Mouse (Mus musculus): Measurements from ENCODE around the gene Ahsa1.
"Not testable (repeated sequence)": the region's sequence is repeated elsewhere in the genome, so short reads cannot be mapped to it uniquely, and the experiment has no call there.

Gene Ahsa1

DNA sequence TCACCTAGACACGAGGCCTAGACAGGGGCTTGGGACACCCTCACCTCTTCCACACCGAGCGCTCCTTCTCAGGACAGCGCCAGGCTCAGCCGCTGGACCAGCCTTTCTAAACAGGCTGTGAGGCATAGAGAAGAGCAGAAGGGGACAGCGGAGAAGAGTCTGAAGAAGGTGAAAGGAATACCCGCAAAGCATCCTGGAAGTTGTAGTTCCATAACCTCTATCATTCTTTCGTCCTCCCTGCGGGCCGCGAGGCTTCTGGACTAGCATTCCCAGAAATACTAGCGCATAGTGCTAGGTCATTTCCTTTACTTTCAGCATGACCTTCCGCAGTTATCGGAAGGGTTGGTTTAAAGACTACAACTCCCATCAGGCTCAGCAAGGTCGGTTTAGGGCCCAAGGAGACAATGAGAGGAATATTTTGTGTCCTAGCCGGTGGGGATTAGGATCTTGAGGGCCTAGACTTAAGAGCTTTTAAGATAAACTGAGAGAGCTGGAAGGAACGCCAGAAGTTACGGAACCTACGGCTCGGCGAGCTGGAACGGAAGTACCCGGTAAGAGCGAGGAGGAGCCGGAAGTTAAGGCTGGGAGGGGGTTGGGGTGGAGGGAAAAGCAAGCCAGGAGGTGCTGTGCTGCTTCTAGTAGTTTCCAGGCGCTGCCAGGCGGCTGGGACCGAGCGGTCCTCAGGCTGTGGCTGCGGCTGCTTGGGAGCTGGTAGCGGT, at the start of gene Ahsa1, which contains the start of gene Vipas39:
Ahsa1 (plus strand) TSS at position 372 of the 719 bp plus-strand sequence.
Vipas39 (minus strand) TSS at position 149 of the 719 bp plus-strand sequence.
- in situ Hi-C loops (cut with MboI, MseI), result loop anchor here in 1 of 2 experiments (5.0 kb wide), 1 partner anchor 116 kb away; no protein-coding TSS in a partner anchor

DNA sequence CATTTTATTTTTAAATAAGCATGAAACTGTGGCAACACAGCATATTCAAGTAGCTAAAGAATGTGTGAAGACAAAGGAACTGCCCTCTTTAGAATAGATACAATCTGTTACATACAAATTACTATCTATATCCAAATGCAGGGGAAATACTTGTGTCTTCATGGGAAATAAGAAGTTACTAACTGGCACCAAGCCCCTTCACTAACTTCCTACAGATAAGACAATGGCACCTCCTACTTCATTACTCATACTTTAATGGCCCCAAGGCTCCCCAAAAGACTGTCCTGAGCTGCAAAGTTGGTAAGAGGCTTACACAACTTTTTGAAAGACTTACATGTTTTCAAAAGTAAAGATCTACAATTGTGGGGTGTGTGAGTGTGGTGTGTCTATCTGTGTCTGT, 48.7 kb upstream of the Ahsa1 start:
- in situ Hi-C loops (cut with MboI, MseI), result no loop called here

DNA sequence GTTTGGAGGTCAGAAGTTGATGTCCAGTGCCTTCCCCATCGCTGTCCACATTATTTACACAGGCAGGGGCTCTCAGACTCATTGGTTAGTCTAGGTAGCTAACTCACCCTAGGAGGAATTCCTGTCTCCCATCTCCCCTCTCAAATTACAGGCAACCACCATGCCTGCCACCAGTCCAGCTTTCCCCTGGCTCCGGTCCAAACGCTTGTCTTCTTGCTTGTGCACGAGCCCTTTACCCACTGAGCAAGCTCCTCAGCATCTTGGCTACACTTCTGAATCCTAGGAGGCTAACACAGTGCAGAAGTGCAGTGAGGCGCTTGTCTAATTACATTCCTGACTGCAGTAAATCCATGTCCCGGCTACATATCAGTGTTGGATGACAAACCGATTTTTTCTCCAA, 46.9 kb upstream of the Ahsa1 start:
- in situ Hi-C loops (cut with MboI, MseI), result no loop called here

DNA sequence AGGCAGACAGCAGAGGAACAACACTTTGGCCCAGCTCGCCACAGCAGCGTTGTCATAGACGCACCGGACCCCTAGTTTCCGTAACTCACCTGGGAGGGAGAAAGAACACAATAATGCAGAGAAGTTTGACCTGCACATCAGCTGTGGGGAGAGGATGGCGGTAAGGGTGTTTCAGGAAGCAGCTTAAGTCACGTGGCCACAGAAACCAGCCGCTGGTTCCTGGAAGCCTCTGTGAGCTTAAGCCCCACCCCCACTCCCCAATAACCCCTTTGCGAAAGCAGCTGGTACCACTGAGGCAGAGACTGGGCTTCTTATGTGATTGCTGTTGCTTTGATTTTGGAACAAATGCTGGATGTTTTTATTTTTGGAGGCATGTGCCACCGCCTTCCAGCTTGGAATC, 41.3 kb upstream of the Ahsa1 start:
- in situ Hi-C loops (cut with MboI, MseI), result no loop called here

DNA sequence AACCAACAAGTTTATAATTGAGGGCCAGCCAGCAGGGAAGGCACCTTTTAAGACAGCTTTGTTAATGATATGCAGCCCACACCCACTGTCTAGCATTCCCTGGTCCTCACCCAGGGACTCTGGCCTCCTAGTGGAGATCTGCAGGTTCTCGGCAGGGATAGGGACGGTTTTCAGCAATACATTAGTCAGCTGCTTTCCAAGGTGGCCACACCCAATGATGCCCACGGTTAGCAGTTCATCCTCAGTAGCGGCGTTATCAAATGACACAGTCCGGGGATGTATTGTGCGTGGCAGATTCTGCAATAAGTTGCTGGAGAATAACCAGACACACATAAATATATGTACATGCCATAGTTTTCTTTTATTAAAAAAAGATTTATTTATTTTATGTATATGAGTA, 39.5 kb upstream of the Ahsa1 start:
- in situ Hi-C loops (cut with MboI, MseI), result no loop called here

DNA sequence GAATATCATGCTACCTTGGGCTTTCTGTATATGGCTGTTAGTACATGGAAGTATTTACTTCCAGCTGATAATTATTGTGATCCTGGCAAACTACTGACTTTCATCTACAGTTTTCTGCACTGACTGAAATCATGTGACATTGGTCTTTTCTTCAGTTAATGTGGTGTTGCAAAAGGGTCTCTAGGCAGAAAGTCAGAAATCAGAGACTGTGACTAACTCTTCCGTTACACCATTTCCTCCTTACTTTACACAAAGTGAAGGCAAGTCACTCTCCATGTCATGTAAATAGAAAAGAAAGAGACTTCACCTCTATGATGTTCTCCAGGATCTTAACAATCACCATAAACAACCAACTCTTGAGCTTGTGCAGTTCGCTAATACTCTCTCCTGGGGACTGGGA, 36.6 kb upstream of the Ahsa1 start:
- in situ Hi-C loops (cut with MboI, MseI), result no loop called here

DNA sequence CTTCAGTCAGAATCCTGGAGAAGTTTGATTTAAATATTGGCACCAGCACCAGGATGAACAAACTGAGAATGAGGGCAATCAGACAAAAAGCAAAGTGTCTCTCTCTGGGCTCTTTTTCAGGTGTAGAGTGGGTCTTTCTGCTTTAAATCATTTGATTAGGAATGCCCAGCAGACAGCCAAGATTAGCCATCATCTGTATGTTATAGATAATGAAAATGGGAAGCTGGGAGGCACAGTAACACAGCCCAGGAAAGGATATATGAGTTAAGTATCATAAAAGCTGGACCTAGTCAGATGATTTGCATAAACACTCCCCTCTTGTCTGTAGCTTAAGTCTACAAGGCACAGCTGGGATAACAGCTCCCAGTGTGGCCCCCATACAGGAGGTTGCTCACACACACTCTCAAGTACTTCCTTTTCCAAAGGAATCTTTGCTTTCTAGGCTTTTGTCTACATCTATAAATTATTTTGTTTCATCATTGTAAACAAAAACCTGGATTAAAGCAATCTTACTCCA, 35.8 kb upstream of the Ahsa1 start:
- in situ Hi-C loops (cut with MboI, MseI), result no loop called here

DNA sequence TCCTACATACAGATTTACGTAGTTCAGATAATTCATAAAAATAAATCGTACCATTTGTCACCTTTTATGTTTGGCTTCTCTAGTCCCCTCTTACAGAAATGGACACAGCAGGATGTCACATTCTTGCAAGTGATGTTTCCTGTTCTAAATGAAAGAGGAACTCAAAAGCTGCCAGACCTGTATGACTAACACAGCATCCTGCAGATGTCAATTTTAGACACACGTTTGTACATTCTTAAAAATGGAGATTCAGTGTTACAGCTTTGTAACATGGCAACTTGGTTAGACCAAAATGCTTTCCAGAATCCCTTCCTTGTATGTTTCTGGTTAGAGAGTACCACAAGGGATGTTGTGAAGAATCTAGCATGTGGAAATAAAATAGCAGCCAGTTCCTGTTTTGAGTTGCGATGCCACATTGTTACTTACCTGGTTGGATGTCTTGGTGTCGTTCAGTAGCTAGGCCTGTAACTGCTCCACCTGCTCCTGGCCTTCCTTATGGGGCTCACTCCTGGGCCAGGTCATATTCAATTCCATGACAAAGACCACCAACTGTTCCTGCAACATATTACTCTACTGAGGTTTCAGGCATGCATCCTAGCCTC, 29.3 kb upstream of the Ahsa1 start:
- in situ Hi-C loops (cut with MboI, MseI), result no loop called here

DNA sequence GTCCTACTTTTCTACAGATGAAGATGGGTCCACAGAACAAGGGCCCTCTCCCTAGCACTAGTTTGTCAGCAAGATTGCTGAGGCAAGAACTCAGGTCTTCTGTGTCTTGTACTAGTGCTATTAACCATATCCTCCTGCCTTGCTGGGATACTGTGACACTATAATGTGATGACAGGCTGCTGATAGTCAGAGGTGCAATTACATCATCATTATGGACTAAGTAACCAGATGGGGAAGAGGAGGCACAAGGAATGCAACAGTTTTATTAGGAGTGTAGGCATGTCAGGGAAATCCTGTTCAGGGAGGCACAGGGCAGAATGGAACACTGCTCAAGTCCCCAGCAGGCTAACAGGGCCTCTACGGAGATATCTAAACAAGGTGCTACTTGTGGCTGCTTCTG, 27.6 kb upstream of the Ahsa1 start, which contains the start of gene Noxred1:
Noxred1 (minus strand) TSS at position 101 of the 400 bp plus-strand sequence.
- in situ Hi-C loops (cut with MboI, MseI), result no loop called here

DNA sequence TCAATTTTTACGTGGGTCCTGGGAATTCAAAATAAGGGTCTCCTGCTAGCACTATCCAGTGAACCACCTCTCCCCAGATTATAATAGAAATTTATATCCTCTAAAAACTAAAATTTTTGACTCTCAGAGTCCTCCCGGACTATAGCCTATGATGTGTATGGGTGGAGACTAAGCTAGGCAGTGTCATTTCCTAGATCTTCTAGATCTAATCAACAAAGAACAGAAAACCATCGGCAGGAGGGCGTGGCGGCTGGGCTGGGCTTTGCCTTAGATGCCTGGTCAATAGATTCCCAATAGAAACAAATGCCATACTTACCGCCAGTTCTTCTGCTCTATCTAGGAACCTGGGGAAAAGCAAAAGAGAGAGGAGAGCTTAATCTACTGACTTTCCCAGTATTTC, 16.1 kb upstream of the Ahsa1 start:
- in situ Hi-C loops (cut with MboI, MseI), result loop anchor here in 1 of 2 experiments (10.0 kb wide), 1 partner anchor 1105 kb away; no protein-coding TSS in a partner anchor

DNA sequence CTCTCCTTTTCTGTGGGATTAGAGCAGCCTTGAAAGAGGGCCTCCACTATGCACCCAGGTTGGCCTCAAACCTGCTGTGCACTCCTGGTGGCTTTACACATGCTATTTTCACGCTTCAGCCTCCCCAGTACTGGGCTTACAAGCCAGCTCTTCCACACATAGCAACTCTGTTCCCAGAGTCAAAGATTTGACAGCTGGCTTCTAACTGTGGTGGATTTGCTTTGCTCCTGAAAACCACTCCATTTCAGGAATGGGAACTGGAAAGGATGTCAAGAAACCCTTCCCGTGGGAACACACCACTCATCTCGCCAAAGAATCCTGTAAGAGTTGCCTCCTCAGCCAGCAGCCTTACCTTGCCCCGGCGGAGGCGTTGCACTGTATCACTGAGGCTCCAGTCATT, 12.4 kb upstream of the Ahsa1 start:
- in situ Hi-C loops (cut with MboI, MseI), result loop anchor here in 1 of 2 experiments (10.0 kb wide), 1 partner anchor 1109 kb away; no protein-coding TSS in a partner anchor

DNA sequence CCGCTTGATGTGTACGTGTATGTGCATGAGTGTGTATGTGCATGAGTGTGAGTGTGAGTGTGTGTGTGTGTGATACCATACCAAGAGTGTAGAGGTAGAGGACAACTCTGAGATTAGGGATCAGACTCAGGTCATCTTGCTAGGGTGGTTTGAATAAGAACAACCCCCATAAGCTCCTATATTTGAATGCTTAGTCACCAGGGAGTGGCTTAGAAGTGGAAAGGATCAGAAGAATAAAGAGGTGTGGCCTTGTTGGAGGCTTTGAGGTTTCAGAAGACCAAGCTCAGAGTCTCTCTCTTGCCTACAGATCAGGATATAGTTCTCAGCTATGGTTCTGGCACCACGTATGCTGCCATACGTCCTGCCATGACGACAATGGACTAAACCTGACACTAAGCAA, 9.7 kb upstream of the Ahsa1 start:
- in situ Hi-C loops (cut with MboI, MseI), result loop anchor here in 1 of 2 experiments (10.0 kb wide), 1 partner anchor 1112 kb away; no protein-coding TSS in a partner anchor

DNA sequence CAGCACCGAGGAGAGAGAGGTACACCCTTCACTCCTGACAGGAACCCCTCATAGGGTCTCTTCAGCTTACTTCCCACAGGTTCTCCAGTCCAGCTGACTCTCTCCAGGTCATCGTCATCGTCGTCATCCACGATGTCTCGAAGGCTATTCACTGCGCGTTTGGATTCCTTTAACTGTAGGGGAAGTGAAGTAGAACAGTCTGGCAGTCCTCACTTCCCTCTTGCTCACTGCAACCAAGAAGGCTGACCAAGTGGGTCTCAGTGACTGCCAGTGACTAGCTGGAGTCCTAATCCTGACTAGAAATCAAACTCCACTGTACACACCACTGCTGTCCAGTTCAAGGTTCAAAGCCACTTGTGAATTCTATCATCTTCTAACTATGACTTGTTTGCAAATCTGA, 5.7 kb upstream of the Ahsa1 start:
- in situ Hi-C loops (cut with MboI, MseI), result no loop called here

DNA sequence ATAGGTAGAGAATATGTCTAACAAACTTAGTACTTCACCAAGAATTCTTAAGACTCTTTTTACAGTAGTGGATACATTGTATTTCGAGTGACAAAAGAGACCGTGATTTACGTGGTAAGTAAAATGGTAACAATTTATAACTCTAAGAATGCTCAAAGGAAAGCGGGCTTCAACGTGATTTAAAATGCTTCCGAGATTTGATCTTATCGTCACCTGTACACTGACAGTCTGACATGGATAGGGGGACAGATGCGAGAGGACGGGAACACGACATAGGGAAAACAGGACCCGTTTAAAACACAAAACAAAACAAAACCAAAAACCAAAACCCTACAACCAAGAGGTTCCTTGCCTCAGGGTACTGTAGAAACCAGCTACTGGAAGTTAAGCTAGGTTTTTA, 835 bp upstream of the Ahsa1 start:
- in situ Hi-C loops (cut with MboI, MseI), result loop anchor here in 1 of 2 experiments (5.0 kb wide), 1 partner anchor 117 kb away; no protein-coding TSS in a partner anchor

DNA sequence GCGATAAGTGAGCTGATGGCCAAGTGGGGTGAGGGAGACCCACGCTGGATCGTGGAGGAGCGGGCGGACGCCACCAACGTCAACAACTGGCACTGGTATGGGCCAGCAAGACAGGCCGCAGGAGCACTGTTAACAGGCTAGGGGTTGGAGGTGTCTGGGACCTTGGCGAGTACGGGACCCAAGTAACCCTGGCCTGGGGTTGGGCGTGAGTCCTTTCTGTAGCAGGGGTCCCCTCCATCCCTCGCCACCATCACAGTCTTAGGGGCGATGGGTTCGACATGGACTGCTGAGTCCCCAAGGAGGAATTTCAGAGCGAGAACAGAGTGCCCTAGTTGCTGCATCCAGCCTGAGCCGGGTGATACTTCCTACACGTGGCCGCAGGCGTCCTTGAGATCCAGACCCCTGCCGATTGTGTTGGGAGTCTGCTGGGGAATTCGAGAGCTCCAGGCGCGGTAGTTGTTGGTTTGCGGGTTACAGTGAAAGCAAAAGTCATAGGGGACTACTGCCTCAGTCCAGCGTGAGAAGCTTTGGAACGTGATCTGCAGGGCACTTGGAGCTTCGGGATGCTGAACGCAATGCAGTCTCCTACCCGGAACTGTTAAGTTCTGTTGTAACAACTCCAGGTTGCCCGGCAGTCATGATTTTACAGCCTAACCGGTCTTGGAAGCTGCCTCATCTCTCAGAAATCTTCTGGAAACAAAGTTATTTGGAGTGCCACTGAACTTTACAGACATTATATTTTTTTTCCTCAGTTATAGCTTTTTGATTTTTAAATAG, 736 bp downstream of the Ahsa1 start:
- in situ Hi-C loops (cut with MboI, MseI), result loop anchor here in 1 of 2 experiments (5.0 kb wide), 1 partner anchor 115 kb away; no protein-coding TSS in a partner anchor

DNA sequence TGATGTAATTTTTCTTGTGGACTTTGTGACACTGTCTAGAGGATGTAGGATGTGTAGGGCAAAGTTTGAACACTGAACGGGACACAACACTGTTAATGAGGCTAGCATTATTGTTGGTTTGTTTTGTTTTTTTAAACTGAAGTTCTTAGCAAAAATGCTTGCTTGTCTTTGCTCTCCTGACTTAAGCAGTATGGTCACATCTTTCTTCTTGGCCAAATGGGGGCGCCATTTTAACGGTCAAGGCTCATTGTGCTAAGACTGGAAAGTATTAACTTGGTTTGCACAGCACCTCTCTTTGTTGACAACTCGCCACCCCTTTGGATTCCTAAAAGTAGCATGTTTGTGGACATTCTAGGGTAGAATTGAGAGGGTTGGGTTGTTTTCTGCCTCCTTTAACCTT, 1.4 kb downstream of the Ahsa1 start:
- in situ Hi-C loops (cut with MboI, MseI), result loop anchor here in 1 of 2 experiments (5.0 kb wide), 1 partner anchor 115 kb away; no protein-coding TSS in a partner anchor

DNA sequence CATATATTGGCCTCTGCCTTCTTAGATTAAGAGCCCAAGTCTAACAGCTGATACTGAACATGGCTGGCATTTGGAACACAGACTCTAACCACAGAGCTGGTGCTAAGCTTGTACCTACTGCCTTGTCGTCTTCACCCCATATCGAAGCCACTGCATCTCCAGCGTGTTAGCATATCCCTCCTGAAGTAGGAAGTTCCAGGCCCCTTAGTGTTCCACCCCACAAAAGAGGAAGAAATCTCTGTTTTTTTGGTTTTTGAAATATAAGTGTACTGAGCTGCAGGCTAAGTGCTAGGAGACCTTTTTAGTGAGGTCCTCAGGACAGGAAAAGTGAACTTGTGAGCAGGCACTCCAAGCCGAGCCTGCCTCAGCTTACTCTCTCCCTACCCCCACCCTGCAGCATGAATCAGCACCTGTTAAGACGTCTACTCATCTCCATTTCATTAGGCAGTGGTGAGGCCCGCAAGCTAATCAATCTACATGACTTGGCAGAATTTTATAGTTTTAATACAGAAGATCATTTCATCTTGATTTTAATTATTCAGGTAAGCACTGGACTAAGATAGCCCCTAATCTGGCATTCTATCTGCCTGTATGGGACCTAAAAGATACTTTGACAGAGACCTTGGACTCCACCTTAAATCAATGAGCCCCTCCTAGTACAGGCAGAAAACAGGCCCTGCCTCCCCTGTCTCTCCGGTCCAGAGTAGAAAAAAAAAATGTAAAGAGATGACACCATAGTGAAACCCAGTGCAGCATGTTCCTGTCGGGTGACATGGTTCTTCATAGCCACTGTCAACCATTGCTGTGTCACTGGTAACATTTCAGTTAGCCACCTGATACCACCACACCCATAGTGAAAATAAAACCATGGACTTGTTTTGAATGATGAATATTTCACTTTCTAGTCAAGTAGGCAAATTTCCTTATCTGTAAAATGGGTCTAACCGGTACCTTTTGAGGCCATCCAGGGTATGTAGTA, 8.9 kb downstream of the Ahsa1 start:
- in situ Hi-C loops (cut with MboI, MseI), result no loop called here

DNA sequence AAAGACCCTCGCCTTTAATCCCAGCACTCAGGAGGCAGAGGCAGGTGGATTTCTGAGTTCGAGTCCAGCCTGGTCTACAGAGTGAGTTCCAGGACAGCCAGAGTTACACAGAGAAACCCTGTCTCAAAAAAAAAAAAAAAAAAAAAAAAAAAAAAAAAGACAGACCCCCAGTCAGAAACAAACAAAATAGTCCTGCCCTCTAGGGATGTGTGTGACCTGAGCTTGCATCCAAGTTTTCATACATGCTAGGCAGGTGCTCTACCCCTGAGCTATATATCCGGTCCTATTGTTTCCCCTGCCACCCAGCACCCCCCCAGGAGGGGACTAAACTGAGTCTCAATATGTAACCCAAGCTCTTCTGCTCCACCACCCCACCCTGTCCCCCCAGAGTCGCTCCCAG, 11.0 kb downstream of the Ahsa1 start:
- in situ Hi-C loops (cut with MboI, MseI), result not testable (repeated sequence)

DNA sequence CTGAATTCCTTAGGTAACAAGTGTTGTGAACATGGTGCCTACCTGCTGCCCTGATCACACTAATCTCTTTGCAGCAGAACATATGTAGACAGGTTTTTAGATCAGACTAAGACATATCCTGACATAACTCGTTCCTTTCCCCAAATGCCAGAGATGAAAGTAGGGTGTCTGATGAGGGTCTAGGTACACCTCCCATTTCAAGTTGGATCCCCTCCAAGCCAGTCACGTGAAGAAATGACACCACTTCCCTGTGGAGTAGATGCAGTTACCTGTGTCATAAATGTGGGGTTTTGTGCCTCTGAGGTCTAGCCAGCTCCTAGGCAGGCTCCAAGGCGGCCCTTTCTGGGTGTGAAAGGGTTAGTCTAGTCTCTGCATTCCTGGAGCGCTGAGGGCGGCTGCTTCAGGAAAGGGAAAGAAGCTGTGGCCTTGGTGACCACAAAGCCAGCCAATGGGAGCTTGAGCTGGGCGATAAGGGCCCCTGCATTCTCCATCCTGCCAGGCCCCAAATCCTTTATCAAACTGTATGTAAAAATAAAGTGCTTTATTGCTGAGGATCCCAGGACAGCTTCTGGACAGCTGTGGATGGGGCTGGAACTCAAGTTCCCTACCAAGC, 11.9 kb downstream of the Ahsa1 start:
- in situ Hi-C loops (cut with MboI, MseI), result no loop called here

DNA sequence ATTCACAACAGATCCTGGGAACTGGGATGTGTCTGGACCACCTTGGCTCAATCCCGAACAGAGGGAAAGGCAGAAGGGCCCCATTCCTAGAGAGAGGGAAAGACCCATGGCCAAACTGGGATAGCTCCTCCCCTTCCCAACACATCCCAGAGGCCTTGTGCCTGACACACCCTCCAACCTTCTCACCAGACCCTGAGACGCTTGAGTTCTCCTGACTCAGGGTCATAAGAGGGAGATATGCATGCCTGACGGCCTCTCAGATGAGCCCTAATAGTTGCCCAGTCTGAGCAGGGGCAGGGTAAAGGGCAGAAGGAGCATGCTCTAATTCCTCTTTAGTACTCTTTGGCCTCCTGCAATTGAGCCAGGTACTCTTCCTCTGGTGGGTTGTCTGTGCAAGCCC, 13.1 kb downstream of the Ahsa1 start:
- in situ Hi-C loops (cut with MboI, MseI), result no loop called here
